Mouse (Mus musculus) hindbrain, postnatal 0 days (tissue): ENCODE measurements around the gene Thap12. TPM values are rescaled to one million over a fixed set of nuclear protein-coding genes. Genes with fewer than 3 reads are reported as not detected.
A peak's percentile ranks its signal among the peaks of the same experiment; 100 is the strongest.

Source experiments
- ATAC-seq: fragments of 200-750 bp; cut with Nextera tagmentation; 2 replicates; pipeline ENCODE4 v1.8.0; 2017; ENCODE audit warnings: mild to moderate bottlenecking, moderate TSS enrichment, moderate library complexity
- DNase-seq: peaks from one replicate; pipeline ENCODE4 v3.0.0-alpha.2; 2015; ENCODE audit warnings: low spot score
- H3K27ac ChIP-seq: fragments of 300-500 bp; sonication (generic); 2 replicates; pipeline ENCODE4 v1.5.1; 2014; ENCODE audit warnings: mild to moderate bottlenecking
- H3K27me3 ChIP-seq: fragments of 300-500 bp; sonication (generic); 2 replicates; pipeline ENCODE4 v1.6.1; 2014; ENCODE audit warnings: low read length, mixed read lengths; ENCODE audit not compliant: insufficient read depth
- H3K36me3 ChIP-seq: fragments of 300-500 bp; sonication (generic); 2 replicates; pipeline ENCODE4 v1.6.1; 2014; ENCODE audit warnings: low read length, mixed read lengths; ENCODE audit not compliant: insufficient read depth
- H3K4me1 ChIP-seq: fragments of 300-500 bp; sonication (generic); 2 replicates; pipeline ENCODE4 v1.6.1; 2014; ENCODE audit warnings: antibody characterized with exemption, low read length, mixed read lengths; ENCODE audit not compliant: insufficient read depth
- H3K4me2 ChIP-seq: fragments of 300-500 bp; sonication (generic); 2 replicates; pipeline ENCODE4 v1.6.1; 2014; ENCODE audit warnings: low read depth, mild to moderate bottlenecking, low read length, moderate library complexity, mixed read lengths
- H3K4me3 ChIP-seq: fragments of 300-500 bp; sonication (generic); 2 replicates; pipeline ENCODE4 v1.5.1; 2014; ENCODE audit warnings: low read length
- H3K9ac ChIP-seq: fragments of 300-500 bp; sonication (generic); replicated peaks from 2 replicates; pipeline ENCODE4 v1.6.1; 2014; ENCODE audit warnings: mild to moderate bottlenecking, low read length, moderate library complexity, mixed read lengths
- H3K9me3 ChIP-seq: fragments of 300-500 bp; sonication (generic); 2 replicates; pipeline ENCODE4 v1.6.1; 2016; ENCODE audit warnings: low read length, mixed read lengths
- CTCF ChIP-seq: IDR thresholded peaks from 2 replicates; pipeline ENCODE4 v1.5.1; 2016; ENCODE audit warnings: antibody characterized with exemption, control low read depth, low read depth
- WGBS: fragments of 180-500 bp; shearing (Covaris S2); extraction: QIAGEN DNeasy Blood & Tissue Kit; methylation state at CpG from one replicate; pipeline ENCODE4 v1.1.7; 2014; 5-methylcytosine and 5-hydroxymethylcytosine counted together
- polyA plus RNA-seq: library from polyadenylated mRNA; unstranded; fragments of >200 nt; fragmentation: Nextera tagmentation; extraction: Ambion mirVana; gene quantifications from 2 replicates; pipeline ENCODE4 v1.2.1, GENCODE M21; 2015
- total RNA-seq: library from RNA; depleted of rRNA; stranded (reverse); fragments of >200 nt; gene quantifications from 2 replicates; pipeline ENCODE4 v1.2.3, GENCODE M21; 2014

The Thap12 gene
- total and polyA plus RNA-seq, 2 experiments from 2014 or later, result 49.7 to 51.6 TPM

DNA sequence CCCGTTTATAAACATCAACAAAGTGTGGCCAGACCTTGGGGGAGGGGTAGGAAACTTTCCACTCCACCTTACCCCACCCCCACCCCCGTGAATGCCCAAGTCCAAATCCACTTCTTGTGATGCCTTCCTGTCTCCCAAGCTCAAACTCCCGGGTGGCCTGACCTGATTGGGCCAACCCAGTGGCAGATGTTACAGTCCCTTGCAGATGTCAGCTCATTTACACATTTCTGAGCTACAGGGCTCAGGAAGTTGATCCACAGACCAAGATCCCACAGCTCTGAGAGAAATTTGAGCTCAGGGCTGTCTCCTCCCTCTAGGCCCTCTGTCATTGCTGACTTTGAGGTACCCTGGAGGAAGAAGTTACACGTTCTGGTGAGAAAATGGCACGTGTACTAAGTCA lies 37.5 kb downstream of the Thap12 start:
- H3K4me2 ChIP-seq, result no peak overlapping the region
- H3K9me3 ChIP-seq, result no peaks in the 10 kb centered on the region
- H3K9ac ChIP-seq, result no peak overlapping the region
- 31% methylated on average over 5 of the region's 5 CpGs for WGBS
- H3K27me3 ChIP-seq, result no peaks in the 10 kb centered on the region
- H3K27ac ChIP-seq, result no peak overlapping the region
- ATAC-seq (no peak), DNase-seq (no peak)
- H3K36me3 ChIP-seq, result no peaks in the 10 kb centered on the region
- no peak overlapping the region for H3K4me3 ChIP-seq
- H3K4me1 ChIP-seq, result no peaks in the 10 kb centered on the region
- no peak for TF ChIP-seq CTCF

DNA sequence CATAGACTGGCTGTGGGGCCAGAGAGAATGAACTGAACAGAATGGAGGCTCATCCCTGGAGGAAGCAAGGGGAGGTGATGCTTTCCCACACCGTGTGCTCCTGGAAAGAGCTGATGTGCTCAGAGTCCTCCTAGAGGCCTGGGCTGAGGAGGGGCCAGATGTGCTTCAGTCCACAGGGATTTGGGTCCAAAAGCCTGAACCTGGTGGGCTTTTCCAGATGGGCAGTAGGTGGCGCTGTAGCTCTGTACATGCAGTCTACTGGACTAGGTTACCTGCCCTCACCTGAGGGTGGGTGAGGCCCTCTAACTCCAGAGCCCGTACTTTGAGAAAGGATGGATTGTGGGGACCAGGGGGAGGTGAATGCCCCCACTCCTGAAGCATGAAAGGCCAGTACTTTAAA lies 40.4 kb downstream of the Thap12 start:
- Histone ChIP-seq H3K9ac (no peak overlapping the region), H3K27me3 (no peaks in the 10 kb centered on the region), H3K4me2 (no peak overlapping the region), H3K36me3 (no peaks in the 10 kb centered on the region), H3K9me3 (no peaks in the 10 kb centered on the region), H3K27ac (no peak overlapping the region), H3K4me3 (no peak overlapping the region), H3K4me1 (no peaks in the 10 kb centered on the region)
- TF ChIP-seq CTCF, result peak; percentile 92
- ATAC-seq, result peak; percentile 58
- 9% methylated on average over 3 of the region's 3 CpGs for WGBS
- peak; percentile 81 for DNase-seq

- no peaks in the 10 kb centered on the region for H3K27me3 ChIP-seq
- no peak for TF ChIP-seq CTCF
- WGBS, result 51% methylated on average over 10 of the region's 10 CpGs
Measured at GRCm38 (mm10) chr7:98750404-98750803, 47.5 kb downstream of the Thap12 start.

DNA sequence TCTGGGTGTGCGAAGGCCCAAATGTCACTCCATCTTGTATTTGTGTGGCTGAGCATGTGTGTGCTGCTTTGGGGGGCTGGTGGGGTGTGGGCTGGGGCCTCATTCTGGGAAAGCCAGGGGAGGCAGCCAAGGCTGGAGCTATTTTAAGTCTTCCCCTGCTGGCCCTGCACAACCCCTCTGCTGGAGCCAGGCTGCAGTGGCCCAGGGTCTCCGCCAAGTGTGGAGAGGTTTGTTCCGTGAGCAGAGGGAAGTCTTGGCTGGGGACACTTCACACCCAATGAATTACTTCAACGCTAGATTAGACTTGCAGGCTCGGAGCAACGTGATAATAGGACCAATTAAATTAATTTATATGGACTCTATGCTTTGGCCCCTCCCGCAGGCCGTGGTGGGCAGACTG lies 49.8 kb downstream of the Thap12 start:
- no peak for TF ChIP-seq CTCF
- Histone ChIP-seq H3K4me2 (no peak overlapping the region), H3K27ac (no peak overlapping the region), H3K27me3 (no peaks in the 10 kb centered on the region), H3K36me3 (no peaks in the 10 kb centered on the region), H3K9ac (no peak overlapping the region), H3K9me3 (no peaks in the 10 kb centered on the region), H3K4me1 (no peaks in the 10 kb centered on the region), H3K4me3 (no peak overlapping the region)
- no peak for ATAC-seq
- 70% methylated on average over 8 of the region's 8 CpGs for WGBS
- DNase-seq, result no peak

More at GRCm38 (mm10) chr7:98750404-98750803, 47.5 kb downstream of the Thap12 start:
- DNase-seq, result no peak
- ATAC-seq, result no peak
- Histone ChIP-seq H3K4me2 (no peak overlapping the region), H3K27ac (no peak overlapping the region), H3K4me1 (no peaks in the 10 kb centered on the region), H3K36me3 (no peaks in the 10 kb centered on the region), H3K9me3 (no peaks in the 10 kb centered on the region), H3K4me3 (no peak overlapping the region), H3K9ac (no peak overlapping the region)

DNA sequence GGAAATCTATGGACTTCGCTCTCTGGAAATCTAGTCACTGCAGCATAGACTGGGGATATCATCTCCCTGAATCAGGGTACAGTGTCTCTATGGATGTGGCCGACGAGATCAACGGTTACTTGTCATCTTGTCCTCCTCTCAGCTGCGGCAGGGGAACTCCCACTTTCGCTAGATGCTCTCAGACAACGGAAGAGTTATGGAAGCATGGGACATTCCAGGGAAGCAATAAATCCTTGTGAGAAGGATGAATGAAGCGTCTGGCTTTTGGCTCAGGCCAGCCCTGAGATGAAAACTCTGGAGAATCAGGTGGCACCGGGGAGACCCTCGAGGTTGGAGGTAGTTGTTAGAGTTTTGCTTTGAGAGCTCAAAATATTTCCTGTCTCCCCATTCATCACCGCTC lies 53.1 kb downstream of the Thap12 start:
- Histone ChIP-seq H3K4me2 (no peak overlapping the region), H3K27ac (no peak overlapping the region), H3K4me1 (no peaks in the 10 kb centered on the region), H3K36me3 (no peaks in the 10 kb centered on the region), H3K9ac (no peak overlapping the region), H3K9me3 (no peaks in the 10 kb centered on the region), H3K27me3 (no peaks in the 10 kb centered on the region), H3K4me3 (no peak overlapping the region)
- 80% methylated on average over 11 of the region's 11 CpGs for WGBS
- DNase-seq, result no peak
- no peak for TF ChIP-seq CTCF
- no peak for ATAC-seq

DNA sequence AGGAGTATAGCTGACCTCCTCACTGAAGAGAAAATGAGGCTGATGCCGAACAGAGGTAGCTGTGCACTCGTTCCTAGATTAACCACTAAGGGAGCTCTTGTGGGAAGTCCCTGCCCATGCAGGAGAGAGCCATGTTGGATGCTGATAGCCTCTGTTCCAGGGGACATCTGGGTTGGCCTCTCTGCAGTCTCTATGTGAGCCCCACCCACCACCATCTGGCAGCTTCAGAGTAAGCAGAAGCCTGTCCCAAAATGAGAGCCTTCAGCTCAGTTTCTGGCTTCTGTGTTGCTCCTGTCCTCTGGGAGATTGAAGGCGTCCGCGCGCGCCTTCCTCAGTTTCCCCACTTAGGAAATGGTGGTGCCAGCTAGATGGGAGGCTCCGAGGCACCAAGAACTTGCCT lies 53.7 kb downstream of the Thap12 start:
- H3K4me2 ChIP-seq, result no peak overlapping the region
- H3K27ac ChIP-seq, result no peak overlapping the region
- no peak for TF ChIP-seq CTCF
- no peaks in the 10 kb centered on the region for H3K27me3 ChIP-seq
- DNase-seq, result peak; percentile 38
- 0 out of 2 replicates have a peak, but pooled peaks have one; percentile 45 for ATAC-seq
- no peak overlapping the region for H3K9ac ChIP-seq
- no peaks in the 10 kb centered on the region for H3K36me3 ChIP-seq
- no peaks in the 10 kb centered on the region for H3K4me1 ChIP-seq
- WGBS, result 74% methylated on average over 8 of the region's 8 CpGs
- no peaks in the 10 kb centered on the region for H3K9me3 ChIP-seq
- no peak overlapping the region for H3K4me3 ChIP-seq

DNA sequence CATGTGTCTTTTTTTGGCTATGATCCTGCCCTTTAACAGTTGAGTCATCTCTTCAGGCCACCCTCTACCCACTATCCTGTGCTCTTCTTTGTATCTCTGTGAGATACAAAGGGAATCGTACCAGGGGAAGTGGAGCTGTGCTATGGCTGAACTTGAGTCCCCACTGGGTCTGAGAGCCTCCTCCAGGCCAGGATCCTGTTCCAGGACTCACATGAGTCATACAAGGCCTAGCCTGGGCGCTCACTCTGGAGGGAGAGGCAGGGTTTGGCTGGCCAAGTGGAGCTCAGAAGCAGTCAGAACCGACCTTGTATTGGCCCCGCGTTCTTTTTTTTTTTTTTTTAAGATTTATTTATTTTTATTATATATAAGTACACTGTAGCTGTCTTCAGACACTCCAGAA lies 57.2 kb downstream of the Thap12 start:
- Histone ChIP-seq H3K4me1 (no peaks in the 10 kb centered on the region), H3K27me3 (no peaks in the 10 kb centered on the region), H3K9ac (no peak overlapping the region), H3K27ac (no peak overlapping the region), H3K4me2 (no peak overlapping the region), H3K9me3 (no peaks in the 10 kb centered on the region), H3K36me3 (no peaks in the 10 kb centered on the region), H3K4me3 (no peak overlapping the region)
- no peak for TF ChIP-seq CTCF
- 93% methylated on average over 5 of the region's 5 CpGs for WGBS
- ATAC-seq, result no peak
- no peak for DNase-seq

GRCm38 (mm10) chr7:98763911-98764310 lies 61.0 kb downstream of the Thap12 start:
- H3K27ac ChIP-seq, result no peak overlapping the region
- H3K36me3 ChIP-seq, result no peaks in the 10 kb centered on the region
- no peak overlapping the region for H3K4me3 ChIP-seq
- H3K9me3 ChIP-seq, result no peaks in the 10 kb centered on the region
- H3K4me1 ChIP-seq, result no peaks in the 10 kb centered on the region
- ATAC-seq (no peak), DNase-seq (no peak)
- no peaks in the 10 kb centered on the region for H3K27me3 ChIP-seq
- no peak for TF ChIP-seq CTCF
- 84% methylated on average over 10 of the region's 10 CpGs for WGBS
- H3K9ac ChIP-seq, result no peak overlapping the region
- no peak overlapping the region for H3K4me2 ChIP-seq
